Mouse (Mus musculus): ENCODE results near the gene Sbk1.
"Not testable (repeated sequence)": the region's sequence is repeated elsewhere in the genome, so short reads cannot be mapped to it uniquely, and the experiment has no call there.

DNA sequence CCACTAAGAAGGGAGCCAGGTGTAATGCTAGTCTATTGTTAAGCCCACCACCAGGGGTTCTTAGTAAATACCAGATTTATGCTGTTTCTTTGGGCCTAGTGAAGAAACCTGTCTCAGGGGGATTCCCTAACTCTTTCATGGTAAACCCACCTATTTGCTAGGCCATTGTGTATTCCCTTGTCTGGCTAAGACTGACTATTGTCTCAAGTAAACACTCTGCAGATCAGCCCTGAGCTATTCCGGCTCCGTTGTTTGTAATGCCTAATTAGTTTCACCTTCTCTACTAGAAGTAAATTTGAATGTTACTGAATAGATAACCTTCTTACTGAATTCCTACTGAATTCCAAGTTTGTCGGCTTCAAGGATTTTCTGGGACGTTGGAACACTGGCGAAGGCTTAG is 29.4 kb downstream of the Sbk1 start:
- not testable (repeated sequence) for TF ChIP-seq CTCF (IDR thresholded peaks at IDR 0.05; ENCODE audit: low read depth, low read length); POLR2A (IDR thresholded peaks at IDR 0.05; ENCODE audit: insufficient read depth, low read length); EP300 (IDR thresholded peaks at IDR 0.05; ENCODE audit: insufficient read depth, low read depth, low read length)

Data from ES-Bruce4 (cell line).